Mouse (Mus musculus) heart, embryonic 10.5 days (tissue): ENCODE measurements at regions not wholly inside any gene's neighbourhood (a gene's known extent, or its start where the extent isn't known, plus 50 kb on each side); places are given as distances from the start of the nearest gene placed in this dataset.

ENCODE experiments used
- DNase-seq: peaks from one replicate; pipeline ENCODE4 v3.0.0-alpha.2; 2017; ENCODE audit warnings: low spot score
- H3K27ac ChIP-seq: fragments of 300-500 bp; sonication (generic); 2 replicates; pipeline ENCODE4 v1.5.1; 2016; ENCODE audit warnings: mild to moderate bottlenecking
- H3K27me3 ChIP-seq: fragments of 300-500 bp; sonication (generic); 2 replicates; pipeline ENCODE4 v1.6.1; 2016; ENCODE audit warnings: mild to moderate bottlenecking; ENCODE audit not compliant: poor library complexity, insufficient read depth, severe bottlenecking
- H3K36me3 ChIP-seq: fragments of 300-500 bp; sonication (generic); 2 replicates; pipeline ENCODE4 v1.6.1; 2016; ENCODE audit warnings: mild to moderate bottlenecking, moderate library complexity
- H3K4me1 ChIP-seq: fragments of 300-500 bp; sonication (generic); 2 replicates; pipeline ENCODE4 v1.6.1; 2016; ENCODE audit warnings: mild to moderate bottlenecking
- H3K4me3 ChIP-seq: fragments of 300-500 bp; sonication (generic); 2 replicates; pipeline ENCODE4 v1.5.1; 2016; ENCODE audit warnings: mild to moderate bottlenecking, moderate library complexity
- H3K9me3 ChIP-seq: fragments of 300-500 bp; sonication (generic); 2 replicates; pipeline ENCODE4 v1.6.1; 2016; ENCODE audit warnings: mild to moderate bottlenecking, moderate library complexity
- WGBS: fragments of 180-500 bp; shearing (Covaris S2); methylation state at CpG from one replicate; pipeline ENCODE4 v1.1.7; 2016; 5-methylcytosine and 5-hydroxymethylcytosine counted together

DNA sequence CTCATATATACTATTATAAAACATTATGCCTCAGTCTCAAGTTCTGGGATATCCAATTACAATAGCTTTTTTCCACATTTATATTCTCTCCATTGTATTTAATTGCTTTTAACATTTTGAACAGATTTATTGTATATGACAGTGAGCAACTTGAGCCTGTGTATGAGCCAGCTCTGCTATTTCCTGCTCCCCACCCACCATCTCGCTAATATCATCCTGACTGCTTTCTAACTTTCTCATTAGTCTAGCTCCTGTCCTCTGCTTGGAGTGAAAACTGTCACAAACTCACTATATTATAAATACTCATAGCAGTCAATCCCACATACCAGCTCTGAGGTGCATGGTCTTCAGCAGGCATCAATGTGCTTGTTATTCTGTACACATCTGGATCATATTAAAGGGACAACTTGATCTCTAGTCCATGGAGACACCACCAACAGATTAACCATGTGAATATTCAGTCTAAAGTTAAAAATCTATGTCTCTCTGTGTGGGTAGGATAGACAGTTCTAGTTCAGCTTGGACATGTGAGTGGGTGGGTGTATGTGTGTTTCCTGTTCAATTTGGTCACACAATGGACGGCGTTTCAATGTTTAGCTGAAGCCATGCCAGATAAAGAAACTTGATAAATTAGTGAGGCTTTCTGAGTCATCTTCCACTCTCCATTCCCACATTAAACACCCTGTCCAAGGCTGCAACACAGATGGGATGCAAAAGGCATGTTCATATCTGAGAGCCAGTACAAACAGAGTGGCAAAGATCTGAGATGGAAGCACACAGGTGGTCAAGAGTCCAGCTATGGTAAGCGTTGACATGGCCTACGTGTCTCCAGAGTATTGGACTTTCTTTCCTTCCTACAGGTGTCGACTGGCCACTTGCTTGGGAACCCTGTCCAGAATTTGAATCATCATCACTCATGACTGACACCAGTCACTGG is 616.1 kb upstream of the Clint1 start:
- WGBS = 72% methylated on average over 6 of the region's 6 CpGs
- no peaks in the 10 kb centered on the region for H3K4me1 ChIP-seq
- no peaks in the 10 kb centered on the region for H3K27me3 ChIP-seq
- no peak overlapping the region for H3K27ac ChIP-seq
- H3K4me3 ChIP-seq = no peak overlapping the region
- DNase-seq = no peak
- H3K9me3 ChIP-seq = no peaks in the 10 kb centered on the region
- no peaks in the 10 kb centered on the region for H3K36me3 ChIP-seq

DNA sequence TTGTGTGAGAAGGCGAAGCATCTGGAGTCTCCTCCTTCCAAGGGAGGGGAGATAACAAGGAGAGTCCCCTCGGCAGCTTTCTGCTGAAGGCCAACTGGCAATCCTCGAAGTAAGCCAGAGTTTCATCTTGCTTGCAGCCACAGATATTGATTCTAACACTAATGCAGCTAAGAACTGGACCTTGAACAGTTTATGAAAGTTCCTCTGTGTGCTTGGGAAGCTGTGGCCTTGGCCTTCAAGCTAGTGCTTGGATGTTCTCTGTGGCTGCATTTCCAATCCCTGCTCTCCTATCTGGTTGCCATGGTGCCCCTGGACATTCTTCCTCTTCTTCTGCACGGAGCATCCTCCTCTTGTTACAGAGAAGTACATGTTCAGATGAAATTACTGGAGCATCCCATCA is 614.8 kb upstream of the Clint1 start:
- Histone ChIP-seq H3K27ac (no peak overlapping the region), H3K4me3 (no peak overlapping the region), H3K9me3 (no peaks in the 10 kb centered on the region), H3K36me3 (no peaks in the 10 kb centered on the region), H3K4me1 (no peaks in the 10 kb centered on the region), H3K27me3 (no peaks in the 10 kb centered on the region)
- 48% methylated on average over 4 of the region's 4 CpGs for WGBS
- no peak for DNase-seq

DNA sequence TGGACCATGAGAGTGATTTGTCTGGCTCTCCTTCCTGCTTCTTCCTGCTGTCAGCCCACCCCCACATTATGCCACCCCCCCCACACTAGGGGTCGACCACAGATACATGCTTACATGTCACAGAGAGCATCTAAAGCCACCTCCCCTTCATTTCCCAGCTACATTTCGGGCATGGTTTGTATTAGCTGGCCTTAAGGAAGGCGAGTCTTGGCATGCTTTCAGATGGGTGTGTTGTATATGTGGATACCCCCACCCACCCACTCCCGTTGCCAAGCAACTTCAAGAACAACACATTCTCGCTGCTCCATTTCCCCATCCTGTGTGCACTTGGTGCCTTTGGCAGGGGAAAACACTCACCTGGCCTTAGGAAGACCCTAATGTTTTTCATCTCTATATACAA is 612.8 kb upstream of the Clint1 start:
- WGBS = 65% methylated on average over 5 of the region's 5 CpGs
- Histone ChIP-seq H3K9me3 (no peaks in the 10 kb centered on the region), H3K27me3 (no peaks in the 10 kb centered on the region), H3K27ac (no peak overlapping the region), H3K4me1 (no peaks in the 10 kb centered on the region), H3K4me3 (no peak overlapping the region), H3K36me3 (no peaks in the 10 kb centered on the region)
- no peak for DNase-seq

DNA sequence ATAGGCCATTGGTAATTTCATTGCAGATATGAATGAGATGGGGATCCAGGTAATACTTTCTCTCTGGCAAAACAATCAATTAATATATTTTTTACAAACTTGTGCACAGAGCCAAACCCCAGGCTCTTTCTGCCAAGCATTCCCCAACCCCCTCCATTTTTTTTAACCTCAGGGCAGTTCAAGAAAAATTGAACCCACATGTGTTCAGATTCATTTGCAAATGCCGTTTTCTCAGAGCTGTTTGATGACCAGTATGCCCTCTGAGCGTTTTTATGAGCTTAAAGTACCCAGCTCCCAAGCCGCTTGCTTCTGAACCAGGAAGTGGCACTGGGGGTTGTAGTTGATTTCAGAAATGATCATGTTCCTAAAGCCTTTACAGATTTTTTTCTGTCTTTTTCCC is 611.4 kb upstream of the Clint1 start:
- 71% methylated on average over 3 of the region's 3 CpGs for WGBS
- H3K27ac ChIP-seq = no peak overlapping the region
- H3K4me1 ChIP-seq = no peaks in the 10 kb centered on the region
- H3K36me3 ChIP-seq = no peaks in the 10 kb centered on the region
- H3K27me3 ChIP-seq = no peaks in the 10 kb centered on the region
- DNase-seq = no peak
- H3K9me3 ChIP-seq = no peaks in the 10 kb centered on the region
- H3K4me3 ChIP-seq = no peak overlapping the region

DNA sequence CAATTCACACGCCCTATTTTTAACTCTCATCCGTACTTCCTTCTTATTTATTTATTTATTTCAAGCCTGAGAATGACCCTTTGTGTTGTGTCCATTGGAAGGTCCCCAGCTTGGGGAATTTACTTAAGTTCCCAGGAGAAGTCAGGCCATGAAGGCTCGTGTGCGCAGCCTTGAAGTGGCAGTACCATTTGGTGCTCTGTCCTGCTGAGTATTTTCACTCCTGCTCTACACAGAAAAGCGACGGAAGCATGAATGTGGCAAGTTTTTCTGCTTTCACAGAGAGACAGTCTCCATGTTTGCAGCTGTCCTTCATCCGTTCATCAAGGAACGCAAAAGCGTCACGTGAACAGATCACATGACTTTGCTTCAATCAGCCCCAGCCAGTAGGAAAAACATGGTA is 610.2 kb upstream of the Clint1 start:
- no peak overlapping the region for H3K27ac ChIP-seq
- no peak overlapping the region for H3K4me3 ChIP-seq
- no peaks in the 10 kb centered on the region for H3K36me3 ChIP-seq
- H3K27me3 ChIP-seq = no peaks in the 10 kb centered on the region
- 76% methylated on average over 10 of the region's 10 CpGs for WGBS
- no peak for DNase-seq
- no peaks in the 10 kb centered on the region for H3K4me1 ChIP-seq
- no peaks in the 10 kb centered on the region for H3K9me3 ChIP-seq

DNA sequence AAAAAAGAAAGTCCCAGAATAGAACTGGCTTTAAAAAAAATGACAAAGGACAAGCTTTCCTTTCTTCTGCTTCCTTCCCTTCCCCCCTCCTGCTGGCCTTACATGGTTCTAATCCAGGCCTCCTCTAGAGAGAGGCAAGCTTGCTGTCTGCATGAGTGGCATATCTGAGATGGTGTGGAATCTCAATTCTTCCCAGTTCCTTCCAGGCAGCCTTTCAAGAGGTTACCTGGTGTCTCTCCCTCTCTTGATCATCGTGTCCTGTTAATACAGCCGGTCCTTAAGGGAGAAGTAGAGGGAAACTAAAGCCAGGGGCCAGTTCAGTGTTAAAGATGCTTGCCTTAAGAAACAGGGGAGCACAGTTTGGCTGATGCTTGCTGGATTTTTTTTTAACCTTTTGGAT is 607.1 kb upstream of the Clint1 start:
- Histone ChIP-seq H3K4me3 (no peak overlapping the region), H3K4me1 (no peaks in the 10 kb centered on the region), H3K27ac (no peak overlapping the region), H3K27me3 (no peaks in the 10 kb centered on the region), H3K9me3 (no peaks in the 10 kb centered on the region), H3K36me3 (no peaks in the 10 kb centered on the region)
- no peak for DNase-seq
- WGBS = 70% methylated on average over 2 of the region's 2 CpGs

DNA sequence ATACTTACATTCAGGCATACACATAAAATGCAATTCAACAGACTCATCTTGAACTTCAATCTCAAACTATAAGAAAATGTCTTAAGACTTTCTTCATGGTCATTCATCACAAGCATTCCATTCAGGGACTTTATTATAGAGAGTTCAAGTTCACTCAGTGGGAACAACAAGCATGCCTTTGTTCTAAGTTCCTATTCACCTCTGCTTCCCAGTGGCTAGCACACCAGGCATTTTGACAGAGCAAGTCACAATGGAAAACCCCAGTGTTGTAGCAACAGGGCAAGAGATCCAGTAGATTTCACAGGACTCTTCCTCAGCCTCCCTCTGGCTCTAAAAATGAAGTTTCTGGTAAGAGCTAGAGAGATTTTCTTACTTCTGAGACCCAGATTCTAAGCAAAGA is 595.8 kb upstream of the Clint1 start:
- H3K36me3 ChIP-seq = no peaks in the 10 kb centered on the region
- no peak for DNase-seq
- no peak overlapping the region for H3K4me3 ChIP-seq
- no peaks in the 10 kb centered on the region for H3K27me3 ChIP-seq
- H3K9me3 ChIP-seq = no peaks in the 10 kb centered on the region
- no peak overlapping the region for H3K27ac ChIP-seq
- no peaks in the 10 kb centered on the region for H3K4me1 ChIP-seq

DNA sequence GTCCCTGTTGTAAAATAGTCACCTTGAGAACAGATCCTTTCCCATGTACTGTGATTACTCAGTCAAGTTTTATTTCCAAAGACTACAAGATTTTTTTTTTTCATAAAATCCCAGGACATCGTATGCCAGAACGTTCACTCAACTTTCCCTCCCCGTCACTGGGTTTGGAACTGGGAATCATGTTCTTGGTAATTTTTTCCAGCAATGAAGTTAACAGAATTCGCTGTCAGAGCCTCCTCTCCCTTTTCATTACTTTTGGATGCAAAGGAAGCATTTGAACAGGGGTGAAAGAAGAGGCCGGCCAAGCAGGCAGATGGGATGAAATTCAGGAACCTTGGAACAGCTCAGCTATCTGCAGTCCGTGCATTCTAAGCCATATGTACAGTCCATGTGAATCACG is 589.7 kb upstream of the Clint1 start:
- H3K4me3 ChIP-seq = no peak overlapping the region
- H3K4me1 ChIP-seq = no peaks in the 10 kb centered on the region
- WGBS = 81% methylated on average over 7 of the region's 7 CpGs
- no peak overlapping the region for H3K27ac ChIP-seq
- no peaks in the 10 kb centered on the region for H3K27me3 ChIP-seq
- DNase-seq = no peak
- H3K36me3 ChIP-seq = no peaks in the 10 kb centered on the region
- no peaks in the 10 kb centered on the region for H3K9me3 ChIP-seq

DNA sequence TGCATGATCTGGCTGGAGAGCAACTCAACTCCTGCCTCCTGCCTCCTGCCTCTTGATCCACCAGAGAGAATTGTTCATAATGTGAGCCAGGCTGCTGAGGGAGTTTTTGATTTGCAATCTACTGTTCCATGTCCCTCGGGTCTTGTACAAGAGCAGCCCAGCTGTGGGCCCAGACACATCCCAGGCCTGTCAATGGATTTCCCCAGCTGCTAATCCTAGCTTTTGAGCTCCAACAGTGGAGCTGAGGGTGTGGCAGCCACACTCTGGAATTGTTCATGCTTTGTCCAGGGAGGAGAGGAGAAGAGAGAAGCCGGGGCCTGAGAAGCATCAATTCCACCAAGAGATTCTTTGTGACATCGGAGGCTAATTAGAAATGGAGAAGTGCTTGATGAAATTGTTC is 587.9 kb upstream of the Clint1 start:
- Histone ChIP-seq H3K4me1 (no peaks in the 10 kb centered on the region), H3K4me3 (no peak overlapping the region), H3K27ac (no peak overlapping the region), H3K9me3 (no peaks in the 10 kb centered on the region), H3K27me3 (no peaks in the 10 kb centered on the region), H3K36me3 (no peaks in the 10 kb centered on the region)
- WGBS = 76% methylated on average over 3 of the region's 3 CpGs
- DNase-seq = no peak

DNA sequence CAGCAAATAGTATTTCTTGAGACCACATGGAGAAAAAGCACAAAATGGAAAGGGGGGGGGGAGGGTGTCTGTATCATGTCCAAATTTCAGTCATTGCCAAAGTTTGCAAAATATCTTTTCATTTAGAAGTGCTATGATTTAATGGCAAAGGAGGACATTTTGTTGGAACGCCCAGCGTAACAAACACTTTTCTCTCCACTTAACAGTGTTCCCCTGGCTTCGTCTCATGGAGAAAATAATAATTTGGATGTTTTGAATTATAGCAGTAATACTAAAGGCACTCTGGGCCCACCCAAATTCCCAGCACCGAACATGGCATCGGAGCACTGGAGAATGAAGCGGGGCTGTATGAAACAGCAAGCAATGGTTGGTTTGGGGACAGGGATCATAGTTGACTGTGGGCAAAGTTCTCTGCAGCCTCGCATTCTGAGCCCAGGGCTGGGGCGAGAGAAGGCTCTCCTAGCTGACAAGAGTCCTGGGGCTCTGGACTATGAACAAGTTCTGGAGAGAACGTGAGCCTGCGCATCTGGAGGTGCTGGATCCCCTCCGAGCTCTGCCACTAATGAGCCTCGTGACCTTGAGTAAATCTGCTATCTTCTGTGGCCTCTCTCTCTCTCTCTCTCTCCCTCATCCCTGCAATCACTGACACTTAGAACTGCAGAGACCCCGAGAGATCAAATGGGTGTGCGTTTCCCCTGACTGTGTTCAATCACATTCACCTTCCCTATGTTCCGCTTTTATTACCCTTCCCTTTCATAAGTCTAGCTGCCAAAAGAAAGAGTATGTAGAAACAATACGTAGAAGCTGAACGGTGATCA is 586.5 kb upstream of the Clint1 start:
- DNase-seq = no peak
- Histone ChIP-seq H3K4me1 (no peaks in the 10 kb centered on the region), H3K4me3 (no peak overlapping the region), H3K36me3 (no peaks in the 10 kb centered on the region), H3K27ac (no peak overlapping the region), H3K9me3 (no peaks in the 10 kb centered on the region), H3K27me3 (no peaks in the 10 kb centered on the region)
- 80% methylated on average over 17 of the region's 17 CpGs for WGBS

DNA sequence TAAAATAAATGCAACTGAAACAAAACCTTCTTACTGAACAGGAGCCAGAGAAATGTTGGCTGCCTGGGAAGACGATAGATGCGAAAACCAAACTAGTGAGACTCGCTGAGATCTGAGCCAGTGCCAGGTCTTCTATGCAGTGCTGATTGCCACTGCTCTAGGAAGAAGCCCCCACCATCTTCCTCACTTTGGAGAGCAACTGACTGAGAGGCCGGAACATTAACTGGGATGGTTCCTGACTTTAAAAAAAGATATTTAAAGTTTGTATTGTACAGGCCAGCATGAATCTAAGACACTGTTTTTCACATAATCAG is 585.9 kb upstream of the Clint1 start:
- no peaks in the 10 kb centered on the region for H3K9me3 ChIP-seq
- no peaks in the 10 kb centered on the region for H3K36me3 ChIP-seq
- DNase-seq = no peak
- no peaks in the 10 kb centered on the region for H3K27me3 ChIP-seq
- no peaks in the 10 kb centered on the region for H3K4me1 ChIP-seq
- no peak overlapping the region for H3K4me3 ChIP-seq
- WGBS = 89% methylated on average over 4 of the region's 4 CpGs
- no peak overlapping the region for H3K27ac ChIP-seq

DNA sequence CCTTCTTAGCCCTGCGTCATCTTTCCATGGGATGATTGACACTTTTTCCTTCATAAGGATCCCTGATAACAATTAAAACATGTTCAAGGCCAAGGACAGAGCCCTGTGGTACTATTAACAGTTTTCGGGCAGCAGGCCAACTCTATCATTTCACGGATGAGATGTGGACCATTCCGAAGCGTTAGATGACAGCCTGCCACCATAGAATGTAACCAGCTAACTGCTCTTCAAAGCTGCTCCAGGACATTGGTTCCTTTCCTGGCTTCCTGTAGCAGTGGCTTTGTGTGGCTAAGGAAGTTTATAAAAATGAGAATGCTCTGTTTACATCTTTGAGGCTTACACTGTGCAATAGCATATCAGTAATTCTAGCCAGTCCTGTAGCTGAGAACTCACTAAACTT is 582.6 kb upstream of the Clint1 start:
- no peak for DNase-seq
- Histone ChIP-seq H3K27ac (no peak overlapping the region), H3K27me3 (no peaks in the 10 kb centered on the region), H3K4me1 (no peaks in the 10 kb centered on the region), H3K4me3 (no peak overlapping the region), H3K36me3 (no peaks in the 10 kb centered on the region), H3K9me3 (no peaks in the 10 kb centered on the region)
- 79% methylated on average over 5 of the region's 5 CpGs for WGBS

DNA sequence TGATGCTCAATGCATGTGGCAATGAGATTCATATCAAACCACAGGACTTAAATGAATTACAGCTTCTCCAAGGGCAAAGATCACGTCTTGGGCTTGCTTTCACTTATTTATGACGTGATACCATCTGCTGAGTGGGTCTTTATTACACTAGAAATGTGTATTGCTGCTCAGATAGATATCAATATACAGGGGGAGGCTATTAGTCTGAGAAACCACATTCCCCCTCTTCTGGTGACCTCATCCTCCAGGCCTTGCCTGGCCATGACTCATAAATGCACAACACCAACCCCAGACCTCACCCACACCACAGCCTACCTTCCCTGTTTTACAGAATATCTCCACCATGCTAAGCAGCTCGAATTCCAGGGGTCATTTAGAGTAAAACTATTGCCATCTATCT is 580.6 kb upstream of the Clint1 start:
- no peak for DNase-seq
- no peaks in the 10 kb centered on the region for H3K9me3 ChIP-seq
- H3K4me3 ChIP-seq = no peak overlapping the region
- H3K4me1 ChIP-seq = no peaks in the 10 kb centered on the region
- H3K27me3 ChIP-seq = no peaks in the 10 kb centered on the region
- WGBS = 55% methylated on average over 3 of the region's 3 CpGs
- H3K27ac ChIP-seq = no peak overlapping the region
- no peaks in the 10 kb centered on the region for H3K36me3 ChIP-seq
